Mouse (Mus musculus): ENCODE measurements at regions not wholly inside any gene's neighbourhood (a gene's known extent, or its start where the extent isn't known, plus 50 kb on each side); places are given as distances from the start of the nearest gene placed in this dataset.

GRCm38 (mm10) chr2:171586853-171587220 is 456.4 kb downstream of the Cbln4 start:
- Histone ChIP-seq H3K27ac (ENCODE audit: control insufficient read depth, low read depth, low read length) (no peak overlapping the region), H3K9me3 (replicated peaks; ENCODE audit: insufficient read depth, low read length) (no peaks in the 10 kb centered on the region), H3K9ac (ENCODE audit: control insufficient read depth, low read depth, low read length, poor library complexity, severe bottlenecking) (no peak overlapping the region), H3K27me3 (ENCODE audit: control insufficient read depth in 1 of 2, insufficient read depth in 2 of 2, low read length in 2 of 2) (no peaks in the 10 kb centered on the region), H3K79me2 (ENCODE audit: control insufficient read depth, insufficient read depth, low read length, poor library complexity) (no peaks in the 10 kb centered on the region), H3K4me1 (ENCODE audit: control insufficient read depth in 1 of 2, insufficient read depth in 2 of 2, low read length in 2 of 2) (no peaks in the 10 kb centered on the region), H3K36me3 (ENCODE audit: control insufficient read depth in 1 of 2, insufficient read depth in 2 of 2, low read length in 2 of 2) (no peaks in the 10 kb centered on the region), H3K4me3 (ENCODE audit: control insufficient read depth in 1 of 2, insufficient read depth in 1 of 2, low read depth in 2 of 2, low read length in 2 of 2) (no peak overlapping the region)
- TF ChIP-seq SIN3A (IDR thresholded peaks at IDR 0.05; ENCODE audit: low read length) (no peak), MAX (IDR thresholded peaks at IDR 0.05; ENCODE audit: low read length) (no peak), USF2 (IDR thresholded peaks at IDR 0.05; ENCODE audit: borderline replicate concordance in 1 of 2, insufficient read depth in 1 of 2, low read depth in 1 of 2, low read length in 2 of 2) (no peak), UBTF (IDR thresholded peaks at IDR 0.05; ENCODE audit: borderline replicate concordance, insufficient read depth, low read depth, low read length) (no peak), ZNF384 (IDR thresholded peaks at IDR 0.05; ENCODE audit: low read depth, low read length) (no peak)
- no peak for DNase-seq (ENCODE audit: low read depth, low spot score)

GRCm38 (mm10) chr2:171586217-171586852 is 456.9 kb downstream of the Cbln4 start:
- Histone ChIP-seq H3K79me2 (ENCODE audit: control insufficient read depth, insufficient read depth, low read length, poor library complexity) (no peaks in the 10 kb centered on the region), H3K27ac (ENCODE audit: control insufficient read depth, low read depth, low read length) (no peak overlapping the region), H3K4me1 (ENCODE audit: control insufficient read depth in 1 of 2, insufficient read depth in 2 of 2, low read length in 2 of 2) (no peaks in the 10 kb centered on the region), H3K36me3 (ENCODE audit: control insufficient read depth in 1 of 2, insufficient read depth in 2 of 2, low read length in 2 of 2) (no peaks in the 10 kb centered on the region), H3K4me3 (ENCODE audit: control insufficient read depth in 1 of 2, insufficient read depth in 1 of 2, low read depth in 2 of 2, low read length in 2 of 2) (no peak overlapping the region), H3K9ac (ENCODE audit: control insufficient read depth, low read depth, low read length, poor library complexity, severe bottlenecking) (no peak overlapping the region), H3K27me3 (ENCODE audit: control insufficient read depth in 1 of 2, insufficient read depth in 2 of 2, low read length in 2 of 2) (no peaks in the 10 kb centered on the region), H3K9me3 (replicated peaks; ENCODE audit: insufficient read depth, low read length) (no peaks in the 10 kb centered on the region)
- TF ChIP-seq TAL1 (IDR thresholded peaks at IDR 0.05; ENCODE audit: low read length) (no peak), ZNF384 (IDR thresholded peaks at IDR 0.05; ENCODE audit: low read depth, low read length) (no peak), ZMIZ1 (IDR thresholded peaks at IDR 0.05; ENCODE audit: low read depth, low read length) (no peak), ELF1 (IDR thresholded peaks at IDR 0.05; ENCODE audit: low read depth, low read length) (no peak), POLR2AphosphoS2 (IDR thresholded peaks at IDR 0.05; ENCODE audit: low read length) (no peak), MYB (IDR thresholded peaks at IDR 0.05; ENCODE audit: low read depth, low read length) (no peak), SMC3 (IDR thresholded peaks at IDR 0.05; ENCODE audit: low read depth, low read length) (no peak), NELFE (IDR thresholded peaks at IDR 0.05; ENCODE audit: low read depth, low read length) (no peak), MAZ (IDR thresholded peaks at IDR 0.05; ENCODE audit: low read depth, low read length) (no peak), USF2 (IDR thresholded peaks at IDR 0.05; ENCODE audit: borderline replicate concordance in 1 of 2, insufficient read depth in 1 of 2, low read depth in 1 of 2, low read length in 2 of 2) (no peak), RAD21 (IDR thresholded peaks at IDR 0.05; ENCODE audit: low read depth, low read length) (no peak), MYC (IDR thresholded peaks at IDR 0.05; ENCODE audit: low read depth, low read length) (no peak), CHD2 (IDR thresholded peaks at IDR 0.05; ENCODE audit: low read length) (no peak)
- DNase-seq (ENCODE audit: low read depth, low spot score), result no peak

Data from MEL (cell line).